Mouse (Mus musculus) thymus, adult 2 months (tissue): Measurements from ENCODE around the gene Gatc. TPM values are rescaled to one million over a fixed set of nuclear protein-coding genes. Genes with fewer than 3 reads are reported as not detected.

ENCODE experiments used
- DNase-seq: peaks from one replicate; pipeline ENCODE4 v3.0.0; 2021
- H3K27ac ChIP-seq: fragments of 200-500 bp; 2 replicates; pipeline ENCODE4 v1.5.1; 2012; ENCODE audit warnings: low read length, control low read depth; ENCODE audit not compliant: control insufficient read depth, insufficient read depth
- H3K27me3 ChIP-seq: fragments of 200-500 bp; 2 replicates; pipeline ENCODE4 v1.6.1; 2012; ENCODE audit warnings: mild to moderate bottlenecking, low read length, moderate library complexity, mixed read lengths; ENCODE audit not compliant: control insufficient read depth, insufficient read depth
- H3K36me3 ChIP-seq: fragments of 200-500 bp; 2 replicates; pipeline ENCODE4 v1.6.1; 2012; ENCODE audit warnings: mild to moderate bottlenecking, low read length, moderate library complexity; ENCODE audit not compliant: control insufficient read depth, insufficient read depth
- H3K4me1 ChIP-seq: fragments of 200-500 bp; replicated peaks from 2 replicates; pipeline ENCODE4 v1.6.1; 2012; ENCODE audit warnings: low read length; ENCODE audit not compliant: control insufficient read depth, insufficient read depth
- H3K4me3 ChIP-seq: fragments of 200-500 bp; 2 replicates; pipeline ENCODE4 v1.5.1; 2012; ENCODE audit warnings: mild to moderate bottlenecking, low read length, control low read depth, moderate library complexity; ENCODE audit not compliant: control insufficient read depth, insufficient read depth
- CTCF ChIP-seq: fragments of 200-500 bp; IDR thresholded peaks from 2 replicates; pipeline ENCODE4 v1.5.1; 2012; ENCODE audit warnings: mild to moderate bottlenecking, control low read depth, low read length, moderate library complexity, borderline replicate concordance; ENCODE audit not compliant: control insufficient read depth, poor library complexity, insufficient read depth; ENCODE audit errors: extremely low read depth
- POLR2A ChIP-seq: fragments of 200-500 bp; IDR thresholded peaks from 2 replicates; pipeline ENCODE4 v1.6.1; 2012; ENCODE audit warnings: mild to moderate bottlenecking, low read length, control low read depth, moderate library complexity; ENCODE audit not compliant: control insufficient read depth, poor library complexity, insufficient read depth; ENCODE audit errors: extremely low read depth
- WGBS: fragments of 180-500 bp; shearing (Covaris S2); methylation state at CpG from one replicate; pipeline ENCODE4 v1.1.7; 2018; 5-methylcytosine and 5-hydroxymethylcytosine counted together
- polyA plus RNA-seq: library from polyadenylated mRNA; depleted of rRNA; stranded (reverse); fragments of >200 nt; gene quantifications from 2 replicates; pipeline ENCODE4 v1.2.3, GENCODE M21; 2012; rRNA removed

The Gatc gene
- polyA plus RNA-seq, 1 experiment: 11.3 TPM

DNA sequence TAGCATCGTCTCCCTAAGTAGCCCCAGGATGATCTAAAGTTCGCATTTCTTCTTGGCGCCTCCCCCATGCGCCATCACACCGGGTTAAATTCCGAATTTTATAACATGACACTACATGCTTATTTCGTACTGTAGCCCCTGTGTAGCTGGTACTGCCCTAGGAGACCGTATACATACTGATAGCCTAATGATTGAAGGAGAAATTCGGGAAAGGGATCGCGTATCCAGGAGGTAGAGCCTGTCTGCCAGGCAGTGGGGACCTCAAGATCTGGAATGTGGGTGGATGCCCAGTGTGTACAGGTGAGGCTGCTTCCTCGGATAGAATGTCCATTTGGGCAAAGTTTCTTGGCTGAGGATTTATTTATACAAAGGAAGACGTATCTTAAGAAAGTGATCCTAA is 39.4 kb downstream of the Gatc start:
- DNase-seq: no peak
- peaks cover 13% of the 10 kb centered on the region for H3K36me3 ChIP-seq
- 35% methylated on average over 13 of the region's 13 CpGs for WGBS
- peak overlapping the region; percentile 2; the same call in 1 of the 2 replicates for H3K27ac ChIP-seq
- TF ChIP-seq POLR2A (no peak), CTCF (no peak)
- no peaks in the 10 kb centered on the region for H3K27me3 ChIP-seq
- H3K4me1 ChIP-seq: peaks cover 14% of the 10 kb centered on the region
- peak overlapping the region; percentile 58 for H3K4me3 ChIP-seq

DNA sequence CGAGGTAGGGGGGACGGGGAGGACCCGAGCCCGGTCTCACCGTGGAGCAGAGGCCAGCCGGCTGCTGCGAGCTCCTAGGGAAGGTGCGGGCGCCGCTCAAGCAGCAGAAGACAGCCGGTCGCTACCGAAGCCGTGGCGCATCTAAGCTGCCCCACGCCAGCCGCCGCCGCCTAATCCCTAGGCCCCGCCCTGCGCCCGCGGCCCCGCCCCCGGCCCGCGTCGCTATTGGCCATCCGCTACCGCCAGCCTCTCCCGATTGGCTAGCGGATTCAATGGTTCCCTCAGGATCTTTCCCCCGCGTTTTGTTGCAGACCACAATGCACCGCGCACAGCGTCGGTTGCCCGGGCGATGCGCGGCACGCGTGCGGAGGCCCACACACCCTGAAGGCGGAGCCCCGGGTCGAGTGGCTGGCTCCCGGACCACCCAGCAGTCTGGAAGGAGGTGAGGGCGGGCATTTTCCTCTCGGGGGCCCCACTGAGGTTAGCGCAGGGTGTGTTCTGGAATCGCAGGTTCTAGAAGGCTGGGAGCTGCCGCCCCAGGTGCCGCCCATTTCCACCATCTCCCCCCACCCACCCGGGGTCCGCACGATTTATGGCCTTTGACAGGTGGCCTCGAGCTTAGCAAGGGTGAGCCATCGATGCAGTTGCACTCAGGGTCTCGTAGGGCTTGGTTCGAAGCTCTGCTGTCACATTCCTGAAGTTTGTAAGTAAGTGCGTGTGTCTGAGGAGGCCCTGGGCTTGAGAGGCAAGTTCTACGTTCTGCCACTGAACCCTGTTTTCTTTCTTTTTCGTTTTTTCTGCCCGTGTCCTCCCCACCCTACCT is 40.0 kb downstream of the Gatc start, which contains the start of gene Dynll1:
Dynll1 (minus strand) TSS at position 208 of the 823 bp plus-strand sequence.
- Histone ChIP-seq H3K36me3 (peaks cover 20% of the 10 kb centered on the region), H3K27ac (peak within 1 kb of the TSS; percentile 62), H3K27me3 (no peaks in the 10 kb centered on the region), H3K4me3 (peak within 1 kb of the TSS; percentile 69), H3K4me1 (peaks cover 14% of the 10 kb centered on the region)
- peak; percentile 99 for DNase-seq
- TF ChIP-seq CTCF: peak; percentile 52; the same call in 1 of the 2 replicates
- peak; percentile 89 for TF ChIP-seq POLR2A
- WGBS: under 1% methylated on average over 65 of the region's 66 CpGs

DNA sequence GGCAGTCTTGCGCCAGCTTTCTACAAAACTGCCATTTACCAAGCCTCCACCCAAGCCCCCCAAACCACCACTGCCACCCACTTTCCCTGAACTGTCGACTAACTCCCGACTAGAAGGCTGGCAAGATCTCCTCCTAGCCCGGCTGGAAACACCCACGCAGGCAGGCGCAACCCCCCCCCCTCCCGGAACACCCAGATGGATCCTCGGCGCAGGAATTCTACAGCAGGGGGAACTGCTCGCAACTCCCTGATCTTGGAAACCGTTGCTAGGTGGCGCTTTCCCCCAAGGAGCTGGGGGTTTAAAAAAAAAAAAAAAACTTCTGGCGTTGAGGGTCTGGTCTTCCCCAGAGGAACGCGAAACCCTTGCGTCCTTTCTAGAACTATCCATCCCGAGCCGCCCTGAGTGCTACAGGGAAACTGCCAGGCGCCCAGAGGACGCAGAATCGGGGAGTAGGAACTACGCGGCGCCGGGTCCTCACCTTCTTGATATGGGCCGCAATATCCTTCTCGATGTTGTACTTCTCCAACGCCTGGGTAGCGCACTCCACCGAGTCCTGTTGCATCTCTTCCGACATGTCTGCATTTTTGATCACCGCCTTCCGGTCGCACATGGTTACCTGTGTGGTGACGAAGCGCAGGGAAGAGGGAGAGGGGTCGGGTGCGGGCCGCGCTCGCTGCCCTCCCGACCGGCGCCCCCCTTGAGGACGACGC is 40.8 kb downstream of the Gatc start:
- peak overlapping the region; percentile 62 for H3K27ac ChIP-seq
- H3K4me3 ChIP-seq: peak overlapping the region; percentile 69
- no peak for TF ChIP-seq POLR2A
- TF ChIP-seq CTCF: no peak
- peak; percentile 16 for DNase-seq
- H3K27me3 ChIP-seq: no peaks in the 10 kb centered on the region
- peaks cover 23% of the 10 kb centered on the region for H3K36me3 ChIP-seq
- peaks cover 14% of the 10 kb centered on the region for H3K4me1 ChIP-seq
- WGBS: under 1% methylated on average over 46 of the region's 46 CpGs

DNA sequence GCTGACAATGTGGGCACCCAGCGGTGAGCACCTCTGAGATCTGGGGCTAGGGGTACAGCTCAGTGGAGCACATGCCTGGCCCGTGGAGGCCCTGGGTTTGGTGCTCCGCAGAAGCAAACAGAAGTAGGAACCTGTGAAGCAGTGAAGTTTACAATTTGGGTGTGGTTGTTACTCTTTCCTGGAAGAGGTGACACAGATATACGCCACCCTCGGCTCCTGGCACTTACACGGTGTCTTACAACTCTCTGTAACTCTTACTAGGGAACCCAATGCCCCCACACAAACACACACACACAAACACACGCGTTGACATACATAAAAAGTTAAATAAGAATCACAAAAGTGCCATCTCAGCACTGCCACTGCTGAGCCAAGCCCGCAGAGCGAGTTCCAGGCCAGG is 44.6 kb downstream of the Gatc start:
- Histone ChIP-seq H3K27me3 (no peaks in the 10 kb centered on the region), H3K36me3 (peaks cover 23% of the 10 kb centered on the region), H3K27ac (no peak overlapping the region), H3K4me3 (no peak overlapping the region), H3K4me1 (peaks cover 10% of the 10 kb centered on the region)
- TF ChIP-seq CTCF (no peak), POLR2A (no peak)
- WGBS: 94% methylated on average over 10 of the region's 10 CpGs
- DNase-seq: no peak

DNA sequence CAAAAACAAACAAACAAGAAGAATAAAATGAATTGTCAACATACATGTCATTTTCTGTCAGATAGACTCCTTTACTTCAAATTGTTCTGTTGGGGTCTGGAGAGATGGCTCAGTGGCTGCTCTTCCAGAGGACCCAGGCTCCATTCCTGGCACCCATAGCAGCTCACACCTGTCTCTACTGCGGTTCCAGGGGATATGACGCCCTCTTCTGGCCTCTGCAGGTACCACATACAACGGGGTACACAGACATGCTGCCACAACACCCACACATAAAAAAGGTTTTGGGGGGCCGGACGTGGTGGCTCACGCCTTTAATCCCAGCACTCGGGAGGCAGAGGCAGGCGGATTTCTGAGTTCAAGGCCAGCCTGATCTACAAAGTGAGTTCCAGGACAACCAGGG is 46.8 kb downstream of the Gatc start:
- H3K36me3 ChIP-seq: peaks cover 30% of the 10 kb centered on the region
- H3K27ac ChIP-seq: no peak overlapping the region
- H3K27me3 ChIP-seq: no peaks in the 10 kb centered on the region
- no peak for DNase-seq
- 95% methylated on average over 8 of the region's 8 CpGs for WGBS
- TF ChIP-seq POLR2A: no peak
- TF ChIP-seq CTCF: no peak
- H3K4me1 ChIP-seq: peaks cover 2% of the 10 kb centered on the region
- no peak overlapping the region for H3K4me3 ChIP-seq

DNA sequence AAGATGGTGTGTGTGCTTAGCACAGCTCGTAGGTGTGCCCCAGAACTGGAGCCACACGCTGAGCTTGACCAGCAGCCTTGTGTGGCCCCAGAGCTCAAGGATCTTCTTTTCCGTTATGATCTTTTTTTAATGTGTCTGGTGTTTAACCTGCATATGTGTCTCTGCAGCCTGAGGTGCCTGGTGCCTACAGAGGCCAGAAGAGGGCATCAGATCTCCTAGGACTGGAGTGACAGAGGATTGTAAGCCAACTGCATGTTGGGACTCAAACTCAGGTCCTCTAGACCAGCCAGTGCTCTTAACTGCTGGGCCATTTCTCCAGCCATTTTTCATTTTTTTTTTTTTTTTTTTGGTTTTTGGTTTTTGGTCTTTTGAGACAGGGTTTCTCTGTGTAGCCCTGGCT is 56.2 kb downstream of the Gatc start:
- Histone ChIP-seq H3K4me1 (peaks cover 5% of the 10 kb centered on the region; the same call in 1 of the 2 replicates), H3K36me3 (peaks cover 12% of the 10 kb centered on the region), H3K4me3 (no peak overlapping the region), H3K27me3 (no peaks in the 10 kb centered on the region), H3K27ac (no peak overlapping the region)
- 96% methylated on average over 3 of the region's 3 CpGs for WGBS
- TF ChIP-seq CTCF (no peak), POLR2A (no peak)
- DNase-seq: peak; percentile 33

Other genes with a start within 250 kb of the Gatc start
- 0.26 TPM in 1 of 2 replicates, not detected in the other for gene Gm10401, start 242.9 kb downstream of the Gatc start, polyA plus RNA-seq
- gene Acads, start 221.8 kb downstream of the Gatc start, polyA plus RNA-seq: 99.6 and 101 TPM in 2 replicates
- gene Unc119b, start 206.2 kb downstream of the Gatc start, polyA plus RNA-seq: 67.3 and 68.6 TPM in 2 replicates
- gene Mlec, start 183.0 kb downstream of the Gatc start, polyA plus RNA-seq: 95.0 and 98.5 TPM in 2 replicates
- 0.50 and 0.58 TPM in 2 replicates for gene Cabp1, start 146.8 kb downstream of the Gatc start, polyA plus RNA-seq
- gene Pop5, start 105.3 kb downstream of the Gatc start, polyA plus RNA-seq: 166 and 189 TPM in 2 replicates
- 178 and 224 TPM in 2 replicates for gene Rnf10, start 68.3 kb downstream of the Gatc start, polyA plus RNA-seq
- 11.6 and 12.5 TPM in 2 replicates for gene Coq5, start 61.5 kb downstream of the Gatc start, polyA plus RNA-seq
- gene Dynll1, start 40.2 kb downstream of the Gatc start, polyA plus RNA-seq: 407 and 496 TPM in 2 replicates
- gene Srsf9, start 14.0 kb downstream of the Gatc start, polyA plus RNA-seq: 67.6 and 92.9 TPM in 2 replicates
- 10.7 and 12.8 TPM in 2 replicates for gene Triap1, start within 50 bp of the Gatc start, polyA plus RNA-seq
- gene Cox6a1, start 7.8 kb upstream of the Gatc start, polyA plus RNA-seq: 2,836 and 2,976 TPM in 2 replicates
- gene Msi1, start 88.4 kb upstream of the Gatc start, polyA plus RNA-seq: 6.1 and 6.6 TPM in 2 replicates
- gene Pla2g1b, start 125.1 kb upstream of the Gatc start, polyA plus RNA-seq: 1.2 and 1.8 TPM in 2 replicates
- gene Sirt4, start 143.5 kb upstream of the Gatc start, polyA plus RNA-seq: 47.2 and 48.6 TPM in 2 replicates
- gene Pxn, start 165.5 kb upstream of the Gatc start, polyA plus RNA-seq: 161 and 172 TPM in 2 replicates
- 3,356 and 3,688 TPM in 2 replicates for gene Rplp0, start 218.3 kb upstream of the Gatc start, polyA plus RNA-seq
- gene Gcn1l1, start 224.1 kb upstream of the Gatc start, polyA plus RNA-seq: 87.8 and 109 TPM in 2 replicates